Mouse (Mus musculus): ENCODE results near the gene Oasl1. TPM values are rescaled to one million over a fixed set of nuclear protein-coding genes. Genes with fewer than 3 reads are reported as not detected.

Gene Oasl1
- total RNA-seq, 2 experiments from 2014 or later = not detected

GRCm38 (mm10) chr5:114964315-114964966, 41.4 kb downstream of the Oasl1 start:
- no peak for DNase-seq (ENCODE audit: extremely low spot score in 1 of 2, low spot score in 2 of 2)
- intact Hi-C loops (cut with DNase I) = no loop called here

- DNase-seq (ENCODE audit: extremely low spot score in 1 of 2, low spot score in 2 of 2) = no peak
Observed at GRCm38 (mm10) chr5:114964967-114965898, 42.2 kb downstream of the Oasl1 start.

GRCm38 (mm10) chr5:114967523-114968268, 44.7 kb downstream of the Oasl1 start:
- intact Hi-C loops (cut with DNase I) = no loop called here
- peak in 1 of 2 experiments; percentile 14 for DNase-seq (ENCODE audit: extremely low spot score in 1 of 2, low spot score in 2 of 2)

More at GRCm38 (mm10) chr5:114964967-114965898, 42.2 kb downstream of the Oasl1 start:
- intact Hi-C loops (cut with DNase I) = no loop called here

GRCm38 (mm10) chr5:114968651-114969050, 45.6 kb downstream of the Oasl1 start:
- intact Hi-C loops (cut with DNase I) = no loop called here
- no peak for DNase-seq (ENCODE audit: extremely low spot score in 1 of 2, low spot score in 2 of 2)

- intact Hi-C loops (cut with DNase I) = no loop called here
Observed at GRCm38 (mm10) chr5:114969064-114969463, 46.0 kb downstream of the Oasl1 start.

GRCm38 (mm10) chr5:114969609-114970215, 46.7 kb downstream of the Oasl1 start:
- intact Hi-C loops (cut with DNase I) = no loop called here
- DNase-seq (ENCODE audit: extremely low spot score in 1 of 2, low spot score in 2 of 2) = no peak

More at GRCm38 (mm10) chr5:114969064-114969463, 46.0 kb downstream of the Oasl1 start:
- peak in 1 of 2 experiments; percentile 22 for DNase-seq (ENCODE audit: extremely low spot score in 1 of 2, low spot score in 2 of 2)

GRCm38 (mm10) chr5:114970824-114971227, 47.8 kb downstream of the Oasl1 start, which contains the start of gene Hnf1a:
Gene Hnf1a, minus strand, starts transcription at chr5:114971094.
- no peak for DNase-seq (ENCODE audit: extremely low spot score in 1 of 2, low spot score in 2 of 2)
- intact Hi-C loops (cut with DNase I) = no loop called here

GRCm38 (mm10) chr5:114972201-114972600, 49.2 kb downstream of the Oasl1 start:
- DNase-seq (ENCODE audit: extremely low spot score in 1 of 2, low spot score in 2 of 2) = no peak
- intact Hi-C loops (cut with DNase I) = no loop called here

GRCm38 (mm10) chr5:114973131-114973530, 50.1 kb downstream of the Oasl1 start:
- intact Hi-C loops (cut with DNase I) = no loop called here
- no peak for DNase-seq (ENCODE audit: extremely low spot score in 1 of 2, low spot score in 2 of 2)

GRCm38 (mm10) chr5:114976935-114977334, 53.9 kb downstream of the Oasl1 start:
- DNase-seq (ENCODE audit: extremely low spot score in 1 of 2, low spot score in 2 of 2) = no peak
- intact Hi-C loops (cut with DNase I) = loop anchor here (2.0 to 5.0 kb wide), 2 partner anchors 22 to 260 kb away; partner anchors contain the start of gene Pop5

- intact Hi-C loops (cut with DNase I) = loop anchor here (5.0 kb wide), 1 partner anchor 259 kb away; the partner anchor contains the start of gene Pop5
- DNase-seq (ENCODE audit: extremely low spot score in 1 of 2, low spot score in 2 of 2) = no peak
Observed at GRCm38 (mm10) chr5:114978473-114978872, 55.4 kb downstream of the Oasl1 start.

- intact Hi-C loops (cut with DNase I) = loop anchor here (1.0 to 5.0 kb wide), 2 partner anchors 97 to 258 kb away; partner anchors contain the start of gene Pop5
- no peak for DNase-seq (ENCODE audit: extremely low spot score in 1 of 2, low spot score in 2 of 2)
Observed at GRCm38 (mm10) chr5:114978888-114979249, 55.8 kb downstream of the Oasl1 start.

GRCm38 (mm10) chr5:114979250-114980121, 56.4 kb downstream of the Oasl1 start:
- intact Hi-C loops (cut with DNase I) = loop anchor here (1.0 to 5.0 kb wide), 2 partner anchors 97 to 258 kb away; partner anchors contain the start of gene Pop5
- peak; percentile 65 to 73 for DNase-seq (ENCODE audit: extremely low spot score in 1 of 2, low spot score in 2 of 2)

- peak in 1 of 2 experiments; percentile 28 for DNase-seq (ENCODE audit: extremely low spot score in 1 of 2, low spot score in 2 of 2)
- intact Hi-C loops (cut with DNase I) = no loop called here
Observed at GRCm38 (mm10) chr5:114980122-114980748, 57.2 kb downstream of the Oasl1 start.

- DNase-seq (ENCODE audit: extremely low spot score in 1 of 2, low spot score in 2 of 2) = peak in 1 of 2 experiments; percentile 38
- intact Hi-C loops (cut with DNase I) = no loop called here
Observed at GRCm38 (mm10) chr5:114982001-114982400, 59.0 kb downstream of the Oasl1 start.

GRCm38 (mm10) chr5:114985074-114985473, 62.0 kb downstream of the Oasl1 start:
- intact Hi-C loops (cut with DNase I) = no loop called here
- no peak for DNase-seq (ENCODE audit: extremely low spot score in 1 of 2, low spot score in 2 of 2)

All from left cerebral cortex, postnatal 10 days (tissue).